Mouse (Mus musculus) layer of hippocampus, adult 2 months (tissue): ENCODE results near the gene Klf16. TPM values are rescaled to one million over a fixed set of nuclear protein-coding genes. Genes with fewer than 3 reads are reported as not detected.
A peak's percentile ranks its signal among the peaks of the same experiment; 100 is the strongest.

Experiments
- DNase-seq, 2 experiments: peaks; one replicate each; pipeline ENCODE4 v3.0.0; 2022; ENCODE audit warnings: low spot score in 2 of 2
- H3K27ac ChIP-seq: fragments of 200-600 bp; 2 replicates; pipeline ENCODE4 v1.8.1; 2022
- H3K4me3 ChIP-seq: fragments of 200-600 bp; 2 replicates; pipeline ENCODE4 v1.8.1; 2022; ENCODE audit warnings: mild to moderate bottlenecking
- CTCF ChIP-seq: fragments of 200-600 bp; conservative IDR thresholded peaks from 2 replicates; pipeline ENCODE4 v1.8.1; 2022; ENCODE audit warnings: antibody characterized with exemption, mild to moderate bottlenecking, moderate library complexity
- total RNA-seq, 2 experiments: library from RNA; stranded (reverse); gene quantifications; 2 replicates each; pipeline ENCODE4 v1.2.3; 2021

The Klf16 gene
- total RNA-seq, 2 experiments from 2014 or later, result 50.8 to 56.8 TPM

DNA sequence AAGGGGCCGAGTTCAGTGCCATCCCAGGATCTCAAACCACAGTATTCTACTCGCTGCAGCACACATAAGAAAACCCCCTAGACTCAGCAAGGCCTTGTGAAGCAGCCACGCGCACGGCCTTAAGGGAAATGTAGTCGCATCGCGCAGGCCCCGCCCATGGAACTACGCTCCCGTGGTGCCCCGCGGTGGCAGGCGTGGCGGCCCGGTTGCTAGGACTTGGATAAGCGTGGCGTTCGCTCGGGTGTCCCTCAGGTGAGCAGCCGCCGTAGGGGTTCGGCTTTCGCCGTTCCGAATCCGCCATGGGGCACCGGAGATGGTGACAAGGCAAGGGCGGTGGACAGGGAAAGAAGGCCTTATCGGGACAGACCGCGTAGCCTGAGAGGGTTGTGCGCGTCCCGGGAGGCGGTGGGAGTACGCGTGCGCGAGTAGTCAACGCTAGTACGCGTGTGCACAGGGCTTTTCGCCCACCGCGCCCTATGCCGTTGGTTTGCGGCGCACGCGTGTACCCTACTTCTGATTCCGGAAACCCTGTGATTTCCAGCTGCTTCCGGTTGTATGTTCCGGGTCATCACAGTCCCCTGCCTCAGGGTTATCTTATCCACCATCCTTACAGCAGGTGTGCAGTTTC lies 25.7 kb upstream of the Klf16 start, which contains the start of the genes Scamp4 and Adat3:
Gene Scamp4, plus strand, starts transcription at position 175 of the 628 bp plus-strand sequence.
Gene Adat3, plus strand, starts transcription at position 183 of the 628 bp plus-strand sequence.
- H3K27ac ChIP-seq, result peak within 1 kb of the TSS; percentile 93
- H3K4me3 ChIP-seq, result peak within 1 kb of the TSS; percentile 84
- TF ChIP-seq CTCF, result no peak
- DNase-seq, result peak; percentile 92 to 95

DNA sequence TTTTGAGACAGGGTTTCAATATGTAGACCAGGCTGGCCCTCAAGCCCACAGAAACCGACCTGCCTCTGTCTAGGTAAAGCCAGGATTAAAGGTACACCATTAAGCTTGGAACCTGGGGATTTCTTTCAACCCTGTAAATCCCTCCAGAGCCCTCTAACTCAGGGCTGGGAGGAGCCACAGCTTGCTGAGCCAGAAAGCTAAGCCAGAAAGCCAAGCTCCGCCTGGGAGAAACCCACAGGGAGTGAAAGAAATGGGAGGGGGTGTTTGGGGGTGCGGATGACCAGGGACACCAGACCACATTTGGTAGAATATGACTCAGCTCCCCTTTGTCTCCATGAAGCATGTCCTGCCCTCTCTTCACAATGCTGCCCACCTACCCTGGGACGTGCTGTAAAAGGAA lies 19.2 kb upstream of the Klf16 start:
- TF ChIP-seq CTCF, result no peak
- DNase-seq, result no peak
- Histone ChIP-seq H3K4me3 (no peak overlapping the region), H3K27ac (no peak overlapping the region)

DNA sequence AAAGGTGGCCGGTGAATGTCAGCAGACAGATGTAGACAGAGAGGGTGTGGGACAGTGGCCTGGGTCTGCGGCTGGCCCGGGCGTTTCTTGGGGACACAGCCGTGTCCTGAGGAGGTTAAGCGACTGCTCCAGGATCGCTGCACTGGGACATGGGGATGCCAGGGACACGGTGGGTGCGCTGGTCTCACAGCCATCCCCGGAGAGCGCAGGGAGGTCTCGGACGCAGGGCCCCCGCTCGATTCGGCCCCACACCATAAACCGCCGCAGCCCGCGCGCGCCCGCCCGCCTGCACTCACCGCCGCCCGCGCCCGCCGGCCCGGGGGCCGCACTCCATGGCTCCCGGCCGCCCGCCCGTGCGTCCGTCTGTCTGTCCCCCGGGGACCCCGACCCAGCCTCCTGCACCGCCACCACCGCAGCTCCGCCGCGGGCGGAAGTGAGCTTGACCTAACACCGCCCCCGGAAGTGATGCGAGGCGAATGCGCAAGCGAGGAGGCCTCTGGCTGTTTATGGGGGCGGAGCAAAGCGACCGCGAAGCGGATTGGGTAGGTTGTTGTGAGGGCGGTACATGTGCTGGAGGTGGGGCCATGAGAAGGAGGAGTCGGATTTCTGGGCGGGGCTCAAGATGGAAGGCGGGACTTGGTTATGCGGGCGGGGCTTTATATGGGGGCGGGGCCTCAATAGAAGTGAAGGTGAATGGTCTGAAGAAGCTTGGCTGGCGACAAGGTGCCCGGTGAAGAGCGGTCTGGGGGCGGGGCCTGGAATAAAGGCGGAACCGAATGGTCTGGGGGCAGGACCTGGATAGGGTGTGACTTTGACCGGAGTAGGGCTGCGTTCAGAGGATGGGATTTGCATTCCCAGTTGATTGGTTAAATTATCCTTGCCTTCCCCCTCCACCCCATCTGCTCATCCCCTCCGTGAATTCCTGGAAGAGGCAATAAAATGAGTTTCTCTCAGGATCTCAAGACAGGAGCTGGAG lies 13.0 kb upstream of the Klf16 start, which contains the start of gene Abhd17a:
Gene Abhd17a, minus strand, starts transcription at position 463 of the 976 bp plus-strand sequence.
- Histone ChIP-seq H3K27ac (peak within 1 kb of the TSS; percentile 81), H3K4me3 (peak within 1 kb of the TSS; percentile 77)
- peak; percentile 95 for DNase-seq
- no peak for TF ChIP-seq CTCF

DNA sequence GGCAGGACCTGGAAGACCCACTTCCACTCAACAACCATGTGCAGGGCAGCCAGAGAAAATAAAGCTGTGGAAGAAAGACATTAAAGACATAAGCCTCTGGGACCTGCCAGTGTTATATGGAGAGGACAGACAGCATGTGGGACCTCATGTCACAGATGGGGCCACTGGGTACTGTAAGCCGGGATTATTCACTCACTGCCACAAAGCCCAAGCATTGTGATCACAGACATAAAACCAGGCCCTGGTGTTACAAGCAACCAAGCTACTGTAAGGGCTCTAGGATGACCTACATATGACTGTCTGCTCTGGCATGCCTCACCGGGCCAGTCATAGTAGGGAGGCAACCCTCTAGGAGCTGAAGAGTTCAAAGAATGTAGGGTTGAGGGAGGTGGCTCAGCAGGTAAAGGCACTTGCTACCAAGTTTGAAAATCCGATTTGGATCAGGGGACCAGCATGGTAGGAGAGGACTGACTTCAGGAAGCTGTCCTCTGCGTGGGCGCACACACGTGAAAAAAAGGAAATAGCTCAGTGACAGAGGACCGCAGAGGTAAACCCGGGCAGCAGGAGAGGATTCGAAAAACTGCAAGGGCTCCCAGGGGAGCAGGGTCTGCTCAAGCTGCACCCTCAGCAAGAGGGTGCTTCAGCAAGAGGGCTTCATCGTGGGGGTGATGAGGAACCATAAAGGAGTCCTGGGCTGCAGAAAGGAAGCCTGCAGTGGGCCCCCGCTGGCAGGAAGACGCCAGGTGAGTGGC lies 12.2 kb upstream of the Klf16 start:
- no peak for DNase-seq
- H3K27ac ChIP-seq, result peak overlapping the region; percentile 81
- peak overlapping the region; percentile 77 for H3K4me3 ChIP-seq
- TF ChIP-seq CTCF, result no peak

DNA sequence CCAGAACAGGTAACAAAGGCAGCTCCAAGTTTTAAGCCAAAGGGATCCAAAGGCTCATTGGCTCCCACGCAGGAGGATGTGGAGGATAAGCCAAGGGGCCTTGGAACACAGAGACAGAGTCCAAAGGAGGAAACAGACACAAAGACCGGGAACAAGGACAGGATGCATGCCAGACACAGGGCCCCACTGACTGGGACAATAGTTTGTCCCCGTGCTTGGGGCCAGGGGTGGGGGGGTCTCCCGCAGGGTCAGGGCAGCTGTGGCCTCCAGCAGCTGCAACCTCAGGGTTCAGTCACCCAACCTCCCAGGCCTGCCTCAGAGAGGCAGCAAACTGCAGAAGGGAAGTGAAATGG lies 10.2 kb upstream of the Klf16 start:
- H3K4me3 ChIP-seq, result peak overlapping the region; percentile 31; the same call in 1 of the 2 replicates

DNA sequence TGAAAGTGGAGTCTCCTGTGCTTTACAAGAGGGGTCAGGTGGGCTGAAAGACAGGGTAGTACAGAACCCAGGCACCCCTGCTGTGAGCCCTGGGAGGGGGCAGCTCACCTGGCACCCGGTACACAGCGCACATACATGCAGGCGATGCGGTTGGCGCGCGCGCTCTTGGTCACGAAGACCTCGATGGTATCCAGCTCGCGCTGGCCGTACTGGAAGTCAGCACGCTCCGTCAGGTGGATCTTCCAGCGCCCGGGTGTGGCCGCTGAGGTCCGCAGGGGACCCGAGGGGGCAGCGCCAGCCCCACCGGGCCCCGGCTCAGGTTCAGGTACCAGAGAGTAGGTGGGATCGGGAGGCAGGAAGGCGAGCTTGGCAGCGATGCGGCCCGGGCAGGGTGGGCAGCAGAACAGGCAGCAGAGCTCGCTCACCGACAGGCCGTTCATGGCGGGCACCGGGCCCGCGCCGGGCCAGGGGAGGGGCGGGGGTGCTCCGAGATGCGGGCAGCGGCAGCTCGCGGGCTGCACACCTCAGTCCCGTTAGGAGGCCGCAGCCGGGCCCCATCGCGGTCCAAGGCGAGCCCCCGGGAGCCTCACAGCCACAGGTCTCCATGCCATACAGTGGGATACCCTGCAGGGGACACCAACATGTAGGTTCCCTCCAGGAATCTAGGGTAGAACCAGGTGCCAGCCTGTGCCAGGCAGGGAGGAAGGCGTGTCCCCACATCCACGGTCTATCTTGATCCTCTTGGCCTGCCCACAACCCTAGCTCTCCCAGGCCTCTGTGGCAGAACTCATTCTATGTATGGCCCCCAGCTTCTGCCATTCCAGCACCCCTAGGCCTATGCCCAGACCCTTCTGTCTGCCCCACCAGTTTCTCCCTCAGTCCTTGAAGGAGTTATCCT lies 9.5 kb upstream of the Klf16 start:
- DNase-seq, result no peak
- peak overlapping the region; percentile 31 for H3K4me3 ChIP-seq
- no peak for TF ChIP-seq CTCF
- H3K27ac ChIP-seq, result peak overlapping the region; percentile 81

More for the DNA sequence above, 10.2 kb upstream of the Klf16 start:
- no peak for DNase-seq
- TF ChIP-seq CTCF, result no peak
- H3K27ac ChIP-seq, result peak overlapping the region; percentile 81

DNA sequence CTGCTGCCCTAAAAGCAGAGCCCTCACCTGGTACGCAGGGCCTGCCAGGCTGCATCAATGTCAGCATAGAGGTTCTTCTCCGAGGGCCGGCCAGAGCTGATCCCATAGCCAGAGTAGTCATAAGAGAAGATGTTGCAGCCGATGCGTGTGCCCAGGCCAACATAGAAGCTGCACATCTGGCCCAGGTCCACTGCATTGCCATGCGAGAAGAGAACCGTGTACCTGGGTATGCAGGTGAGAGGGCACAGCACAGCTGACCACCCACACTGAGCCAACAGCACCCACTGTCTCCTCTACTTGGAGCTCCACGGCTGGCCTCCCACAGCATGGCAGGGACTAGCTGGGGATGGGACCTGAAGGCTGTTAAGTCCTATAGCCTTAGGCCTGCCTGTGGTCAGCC lies 8.5 kb upstream of the Klf16 start:
- DNase-seq, result no peak
- H3K27ac ChIP-seq, result peak overlapping the region; percentile 81; the same call in 1 of the 2 replicates
- no peak overlapping the region; the same call in 1 of the 2 replicates for H3K4me3 ChIP-seq
- TF ChIP-seq CTCF, result no peak

DNA sequence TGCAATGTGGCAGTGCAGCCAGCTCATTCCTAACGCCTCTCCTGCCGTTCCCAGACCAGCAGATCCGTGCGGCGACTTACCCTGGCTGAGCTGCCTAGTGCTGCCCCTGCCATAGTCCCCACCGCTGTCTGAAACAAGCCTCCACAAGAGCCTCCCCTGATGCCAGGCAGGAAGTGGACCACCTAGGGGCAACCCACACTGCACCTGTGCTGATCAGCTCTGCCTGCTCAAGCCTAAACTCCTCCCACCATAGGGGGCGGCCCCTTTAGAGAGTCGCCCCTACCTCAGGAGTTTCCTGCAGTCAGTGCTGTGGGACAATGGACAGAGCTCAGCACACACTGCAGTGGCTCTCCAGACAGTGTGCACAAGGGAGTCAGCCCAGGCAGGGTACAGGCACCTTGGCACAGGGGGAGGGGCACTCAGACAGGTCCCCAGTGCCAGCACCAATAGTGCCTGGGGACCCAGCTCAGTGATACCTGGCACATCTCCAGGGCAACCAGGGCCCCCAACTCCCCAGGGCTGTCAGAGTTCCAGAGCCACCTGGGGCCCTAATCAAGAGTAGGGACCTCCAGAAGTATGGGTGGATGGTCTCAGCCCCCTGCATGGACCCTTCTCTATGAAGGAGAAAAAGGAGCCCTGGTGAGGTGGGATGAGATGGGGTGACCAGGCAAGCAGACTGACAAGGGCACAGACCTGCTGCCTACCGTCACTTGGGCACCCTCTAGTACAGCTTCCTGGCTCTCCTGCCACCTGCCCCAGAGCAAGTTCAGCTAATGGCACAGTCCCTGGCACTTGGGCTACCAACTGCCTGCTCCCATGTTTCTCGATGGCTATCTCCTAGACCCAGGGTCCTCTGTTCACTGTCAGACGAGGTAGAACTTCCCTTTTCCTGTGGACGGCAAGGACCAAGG lies 7.8 kb upstream of the Klf16 start:
- no peak overlapping the region; the same call in 1 of the 2 replicates for H3K4me3 ChIP-seq
- peak overlapping the region; percentile 81; the same call in 1 of the 2 replicates for H3K27ac ChIP-seq
- no peak for TF ChIP-seq CTCF
- no peak for DNase-seq

DNA sequence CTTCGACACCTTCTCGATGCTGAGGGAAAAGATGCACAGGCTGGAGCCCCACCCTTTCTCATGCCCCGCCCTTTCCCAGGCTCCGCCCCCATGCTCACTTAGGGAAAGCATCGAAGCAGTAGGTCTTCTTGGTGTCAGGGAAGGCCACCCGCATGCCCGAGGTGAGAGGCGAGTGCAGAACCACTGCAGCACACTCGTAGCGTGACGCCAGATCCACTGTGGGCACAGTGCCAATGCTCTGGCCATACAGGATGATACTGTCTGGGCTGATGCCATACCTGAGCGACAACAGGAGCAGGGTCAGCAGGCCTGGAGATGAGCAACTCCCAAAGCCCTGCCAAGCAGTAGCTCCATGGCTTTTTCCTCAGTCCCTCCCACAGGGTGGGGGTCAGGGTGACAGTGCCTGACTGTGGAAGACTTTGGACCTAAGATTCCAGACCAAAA lies 6.9 kb upstream of the Klf16 start:
- peak overlapping the region; percentile 81 for H3K27ac ChIP-seq
- TF ChIP-seq CTCF, result no peak
- no peak overlapping the region for H3K4me3 ChIP-seq
- no peak for DNase-seq

DNA sequence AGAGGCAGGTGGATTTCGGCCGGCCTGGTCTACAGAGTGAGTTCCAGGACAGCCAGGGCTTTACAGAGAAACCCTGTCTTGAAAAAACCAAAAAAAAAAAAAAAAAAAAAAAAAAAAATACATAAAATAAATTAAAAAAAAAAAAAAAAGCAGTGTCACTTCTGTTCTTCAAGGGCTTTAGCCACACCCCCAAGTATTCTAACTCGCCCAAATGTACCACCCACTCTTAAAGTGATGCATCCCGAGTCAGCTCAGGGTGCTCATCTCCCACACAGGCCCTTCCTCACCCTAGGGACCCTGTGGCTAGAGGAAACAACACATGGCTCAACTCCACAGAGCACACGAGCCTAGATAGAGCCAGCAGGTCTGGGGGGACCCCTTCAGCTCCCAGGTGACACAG lies 5.9 kb upstream of the Klf16 start:
- no peak for DNase-seq
- peak overlapping the region; percentile 81 for H3K27ac ChIP-seq

More for the DNA sequence above, 5.9 kb upstream of the Klf16 start:
- H3K4me3 ChIP-seq, result no peak overlapping the region
- no peak for TF ChIP-seq CTCF
